Mouse (Mus musculus) E14TG2a.4 (cell line): ENCODE measurements around the gene Gm28042.

Experiments
- CTCF ChIP-seq: conservative IDR thresholded peaks from 2 replicates; pipeline ENCODE4 v1.5.1; 2014; ENCODE audit warnings: low read length
- NANOG ChIP-seq: IDR thresholded peaks from 2 replicates; pipeline ENCODE4 v1.6.1; 2014; ENCODE audit warnings: borderline replicate concordance, low read length, mixed read lengths
- POU5F1 ChIP-seq: IDR thresholded peaks from 2 replicates; pipeline ENCODE4 v1.6.1; 2014; ENCODE audit warnings: low read length, borderline replicate concordance

GRCm38 (mm10) chr2:120044101-120044603 lies 16.9 kb downstream of the Gm28042 start:
- no peak for TF ChIP-seq CTCF
- TF ChIP-seq NANOG, result no peak
- TF ChIP-seq POU5F1, result no peak
